ENCODE assay signal across 15 mouse cellular contexts in the genomic region with DNA sequence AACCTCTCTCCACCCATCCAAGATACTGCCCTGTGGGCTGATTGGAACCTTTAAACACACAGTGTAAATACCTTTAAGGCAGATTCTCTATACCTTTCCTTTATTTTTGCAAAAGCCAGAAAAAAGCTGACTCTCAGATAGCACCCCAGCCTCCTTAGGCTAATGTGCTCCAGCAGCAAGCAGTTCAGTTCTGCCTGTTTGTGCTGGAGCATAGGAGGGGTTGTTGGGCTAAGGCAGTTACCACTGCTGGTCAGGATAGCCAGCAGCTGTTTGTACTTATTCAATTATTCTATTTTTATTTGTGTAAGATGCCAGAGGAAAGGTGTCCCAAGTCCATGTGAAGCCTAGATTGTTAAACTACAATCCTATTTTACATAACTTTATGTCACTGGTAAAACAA. TPM values are rescaled to one million over a fixed set of nuclear protein-coding genes. Genes with fewer than 3 reads are reported as not detected.
A peak's percentile ranks its signal among the peaks of the same experiment; 100 is the strongest.
DNase-seq lines count a peak whose midpoint lies in the region; ATAC-seq and TF ChIP-seq lines count a peak whose summit lies in the region.
"Had no signal": no experiment of that assay in that cellular context is flagged by ENCODE, and none has a peak within 500 bp of the region (broad histone marks: within the 10 kb centered on the region; RNA-seq: fewer than 3 reads in every experiment).

No protein-coding gene starts in this region.

- TF ChIP-seq POLR2A in lung, adult 2 months (IDR thresholded peaks at IDR 0.05; ENCODE audit: borderline replicate concordance, extremely low read depth, low read depth, low read length) = no peak
- no peak for TF ChIP-seq POLR2A in myocyte (IDR thresholded peaks at IDR 0.05; ENCODE audit: insufficient read length, low read depth)

- no peak overlapping the region for H3K9ac ChIP-seq in heart, embryonic 14.5 days (ENCODE audit: low read length)
- H3K9ac ChIP-seq in lung, embryonic 16.5 days (ENCODE audit: low read length) = no peak overlapping the region
- no peak overlapping the region for H3K9ac ChIP-seq in intestine, embryonic 15.5 days
- H3K9ac ChIP-seq: hindbrain, embryonic 14.5 days had no signal

- H3K9me3 ChIP-seq in heart, embryonic 14.5 days (ENCODE audit: control insufficient read depth, low read length) = no peaks in the 10 kb centered on the region
- H3K9me3 ChIP-seq in lung, embryonic 16.5 days (ENCODE audit: control insufficient read depth, low read length) = no peaks in the 10 kb centered on the region
- no peaks in the 10 kb centered on the region for H3K9me3 ChIP-seq in intestine, embryonic 15.5 days

- H3K27me3 ChIP-seq in heart, embryonic 14.5 days (ENCODE audit: control insufficient read depth, insufficient read depth, low read length) = no peaks in the 10 kb centered on the region
- no peaks in the 10 kb centered on the region for H3K27me3 ChIP-seq in lung, embryonic 16.5 days (ENCODE audit: control insufficient read depth, insufficient read depth, low read depth, low read length)
- no peaks in the 10 kb centered on the region for H3K27me3 ChIP-seq in intestine, embryonic 15.5 days (replicated peaks)
- no peaks in the 10 kb centered on the region for H3K27me3 ChIP-seq in myocyte (ENCODE audit: control insufficient read depth, insufficient read depth, insufficient read length)

- no peak overlapping the region for H3K4me3 ChIP-seq in heart, embryonic 14.5 days (ENCODE audit: control insufficient read depth in 1 of 2, insufficient read depth in 1 of 2, low read depth in 1 of 2, low read length in 2 of 2)
- H3K4me3 ChIP-seq in lung, embryonic 16.5 days (ENCODE audit: low read length) = no peak overlapping the region
- H3K4me3 ChIP-seq in lung, adult 2 months (replicated peaks; ENCODE audit: extremely low read depth, low read depth, low read length) = no peak overlapping the region
- no peak overlapping the region for H3K4me3 ChIP-seq in intestine, embryonic 15.5 days (replicated peaks)
- H3K4me3 ChIP-seq in myocyte = no peak overlapping the region

- H3K4me2 ChIP-seq in heart, embryonic 14.5 days (ENCODE audit: low read length) = peak overlapping the region; percentile 33; the same call in 1 of the 2 replicates
- H3K4me2 ChIP-seq in lung, embryonic 16.5 days (ENCODE audit: low read depth, low read length) = no peak overlapping the region
- H3K4me2 ChIP-seq in intestine, embryonic 15.5 days (replicated peaks) = no peak overlapping the region
- peak overlapping the region; percentile 27 for H3K4me2 ChIP-seq in myocyte (ENCODE audit: low read depth)
- H3K4me2 ChIP-seq: hindbrain, embryonic 14.5 days had no signal

- no peak for ATAC-seq in heart, embryonic 14.5 days (ENCODE audit: insufficient number of reproducible peaks, insufficient read depth, low FRiP score, low read depth)
- ATAC-seq in lung, embryonic 16.5 days (ENCODE audit: low read depth) = no peak
- peak; percentile 45; the same call in 1 of the 2 replicates for ATAC-seq in intestine, embryonic 15.5 days
- ATAC-seq: CD4-positive, CD25-positive, alpha-beta regulatory T cell, adult 4 months had no signal

- TF ChIP-seq CTCF in lung, adult 2 months (IDR thresholded peaks at IDR 0.05; ENCODE audit: insufficient read depth, low read length) = no peak

- H3K36me3 ChIP-seq in heart, embryonic 14.5 days (ENCODE audit: control insufficient read depth, insufficient read depth, low read length) = no peaks in the 10 kb centered on the region
- no peaks in the 10 kb centered on the region for H3K36me3 ChIP-seq in lung, embryonic 16.5 days (ENCODE audit: control insufficient read depth, insufficient read depth, low read length)
- no peaks in the 10 kb centered on the region for H3K36me3 ChIP-seq in intestine, embryonic 15.5 days
- H3K36me3 ChIP-seq in myocyte (ENCODE audit: control insufficient read depth, insufficient read depth) = no peaks in the 10 kb centered on the region

- H3K79me2 ChIP-seq in myocyte (ENCODE audit: control insufficient read depth, insufficient read depth) = no peaks in the 10 kb centered on the region

- peaks cover 9 to 11% of the 10 kb centered on the region in 2 experiments; a peak in 3 of 4 replicates for H3K4me1 ChIP-seq in heart, embryonic 14.5 days (ENCODE audit: control insufficient read depth in 2 of 2, insufficient read depth in 2 of 2, low read length in 2 of 2)
- H3K4me1 ChIP-seq in lung, embryonic 16.5 days (replicated peaks; ENCODE audit: control insufficient read depth, insufficient read depth, low read length) = peaks cover 13% of the 10 kb centered on the region
- no peaks in the 10 kb centered on the region for H3K4me1 ChIP-seq in lung, adult 2 months (ENCODE audit: control insufficient read depth, insufficient read depth, low read length)
- H3K4me1 ChIP-seq in intestine, embryonic 15.5 days (replicated peaks) = 0 out of 2 replicates have a peak, but pooled peaks cover 2% of the 10 kb centered on the region

- DNase-seq in heart, adult 9 months (ENCODE audit: low spot score in 2 of 2) = no peak
- DNase-seq in lung, adult 2 months = no peak
- DNase-seq in left cerebral cortex, adult 18-20 months (ENCODE audit: low spot score in 2 of 2) = no peak
- DNase-seq: adrenal gland, postnatal 25 days; cerebellum, postnatal 10 days; kidney, adult 9 months; layer of hippocampus, adult 9-11 months; right cerebral cortex, adult 18-20 months; thymus, postnatal 14 days had no signal

- no peak overlapping the region for H3ac ChIP-seq in myocyte (ENCODE audit: control insufficient read depth, insufficient read length)

- no peak overlapping the region for H3K27ac ChIP-seq in heart, embryonic 14.5 days (replicated peaks in 1 of 2; ENCODE audit: control insufficient read depth in 1 of 2, insufficient read depth in 1 of 2, low read depth in 2 of 2, low read length in 2 of 2)
- 0 out of 2 replicates have a peak overlapping the region, but pooled peaks have one; percentile 13 for H3K27ac ChIP-seq in lung, embryonic 16.5 days (ENCODE audit: low read length)
- H3K27ac ChIP-seq in intestine, embryonic 15.5 days = peak overlapping the region; percentile 41
- H3K27ac ChIP-seq: hindbrain, embryonic 14.5 days had no signal

TF ChIP-seq in myocyte, 11 proteins besides CTCF, POLR2A, EP300 and RAD21:
- TF ChIP-seq REST (IDR thresholded peaks at IDR 0.05; ENCODE audit: insufficient read depth, insufficient read length) (no peak), POLR2AphosphoS2 (IDR thresholded peaks at IDR 0.05; ENCODE audit: insufficient read length, low read depth) (no peak), MYOG (IDR thresholded peaks at IDR 0.05; ENCODE audit: control insufficient read depth in 1 of 3, insufficient read depth in 1 of 3, insufficient read length in 2 of 3, low read depth in 2 of 3) (peak in 1 of 3 experiments; percentile 13), USF1 (IDR thresholded peaks at IDR 0.05; ENCODE audit: low read depth) (no peak), E2F4 (IDR thresholded peaks at IDR 0.05; ENCODE audit: insufficient read depth) (no peak), TCF3 (IDR thresholded peaks at IDR 0.05; ENCODE audit: insufficient read length, low read depth) (no peak), SRF (IDR thresholded peaks at IDR 0.05; ENCODE audit: control insufficient read depth, insufficient read length, low read depth) (no peak), MAX (IDR thresholded peaks at IDR 0.05; ENCODE audit: low read depth) (no peak)
TF ChIP-seq in myocyte: peak in this region for 1.

RNA-seq across cellular contexts. Expression of gene Casd1, which starts 39.0 kb away (rescaled TPM):
- 37.6 and 40.3 TPM in 2 replicates for polyA plus RNA-seq in heart, embryonic 14.5 days (2014; fragmentation: Nextera tagmentation; extraction: Ambion mirVana)
- 29.9 and 32.2 TPM in 2 replicates for polyA plus RNA-seq in lung, embryonic 16.5 days (2015; fragmentation: Nextera tagmentation; extraction: Ambion mirVana)
- 17.6 and 25.4 TPM in 2 replicates for polyA plus RNA-seq in lung, adult 2 months (2012; rRNA removed)
- polyA plus RNA-seq in intestine, embryonic 15.5 days (2015; fragmentation: Nextera tagmentation; extraction: Ambion mirVana) = 20.3 and 22.7 TPM in 2 replicates
- 6.8 TPM for polyA plus RNA-seq in myocyte (2012; fragmentation: generic; extraction: Trizol)
- 10 to 100 TPM; 48.2 to 49.9 TPM for total RNA-seq in left cerebral cortex, adult 18-20 months (2021)

RNA-seq across cellular contexts. Expression of gene Col1a2, which starts 57.0 kb away (rescaled TPM):
- 302 and 373 TPM in 2 replicates for polyA plus RNA-seq in heart, embryonic 14.5 days (2014; fragmentation: Nextera tagmentation; extraction: Ambion mirVana)
- polyA plus RNA-seq in lung, embryonic 16.5 days (2015; fragmentation: Nextera tagmentation; extraction: Ambion mirVana) = 771 and 862 TPM in 2 replicates
- polyA plus RNA-seq in lung, adult 2 months (2012; rRNA removed) = 151 and 172 TPM in 2 replicates
- polyA plus RNA-seq in intestine, embryonic 15.5 days (2015; fragmentation: Nextera tagmentation; extraction: Ambion mirVana) = 472 and 528 TPM in 2 replicates
- 627 TPM for polyA plus RNA-seq in myocyte (2012; fragmentation: generic; extraction: Trizol)
- total RNA-seq in left cerebral cortex, adult 18-20 months (2021) = 10 to 100 TPM; 14.0 to 14.2 TPM

Comparison
In these comparisons a context has a peak if more than half of its experiments do, and no peak if none do; other contexts are left out.
1. H3K27ac ChIP-seq: peak in lung, embryonic 16.5 days (single experiment) and intestine, embryonic 15.5 days (single experiment); none in heart, embryonic 14.5 days (0 of 2).
2. H3K4me2 ChIP-seq: peak in heart, embryonic 14.5 days (single experiment) and myocyte (single experiment); none in lung, embryonic 16.5 days (single experiment) and intestine, embryonic 15.5 days (single experiment).